Mouse (Mus musculus): ENCODE measurements around the gene Oas1f.
"Not testable (repeated sequence)": the region's sequence is repeated elsewhere in the genome, so short reads cannot be mapped to it uniquely, and the experiment has no call there.

Oas1f gene

GRCm38 (mm10) chr5:120870782-120871181, 23.6 kb downstream of the Oas1f start:
- no peak for DNase-seq (ENCODE audit: low read depth, low spot score)

- no peak for DNase-seq (ENCODE audit: low read depth, low spot score)
Observed at GRCm38 (mm10) chr5:120871469-120871868, 24.3 kb downstream of the Oas1f start.

- not testable (repeated sequence) for DNase-seq (ENCODE audit: low read depth, low spot score)
Observed at GRCm38 (mm10) chr5:120876839-120877238, 29.7 kb downstream of the Oas1f start.

- DNase-seq (ENCODE audit: low read depth, low spot score), result not testable (repeated sequence)
Observed at GRCm38 (mm10) chr5:120877407-120877806, 30.2 kb downstream of the Oas1f start.

GRCm38 (mm10) chr5:120878803-120879202, 31.6 kb downstream of the Oas1f start:
- DNase-seq (ENCODE audit: low read depth, low spot score), result not testable (repeated sequence)

- not testable (repeated sequence) for DNase-seq (ENCODE audit: low read depth, low spot score)
Observed at GRCm38 (mm10) chr5:120881681-120882080, 34.5 kb downstream of the Oas1f start.

- not testable (repeated sequence) for DNase-seq (ENCODE audit: low read depth, low spot score)
Observed at GRCm38 (mm10) chr5:120887413-120887812, 40.2 kb downstream of the Oas1f start, which contains the start of gene Oas1g. Gene Oas1g, minus strand, starts transcription at chr5:120887613.

- no peak for DNase-seq (ENCODE audit: low read depth, low spot score)
Observed at GRCm38 (mm10) chr5:120887831-120888230, 40.7 kb downstream of the Oas1f start.

GRCm38 (mm10) chr5:120888294-120888815, 41.2 kb downstream of the Oas1f start:
- not testable (repeated sequence) for DNase-seq (ENCODE audit: low read depth, low spot score)

GRCm38 (mm10) chr5:120890026-120890425, 42.9 kb downstream of the Oas1f start:
- no peak for DNase-seq (ENCODE audit: low read depth, low spot score)

- no peak for DNase-seq (ENCODE audit: low read depth, low spot score)
Observed at GRCm38 (mm10) chr5:120890991-120891390, 43.8 kb downstream of the Oas1f start.

- not testable (repeated sequence) for DNase-seq (ENCODE audit: low read depth, low spot score)
Observed at GRCm38 (mm10) chr5:120891566-120892242, 44.5 kb downstream of the Oas1f start.

- no peak for DNase-seq (ENCODE audit: low read depth, low spot score)
Observed at GRCm38 (mm10) chr5:120892243-120892660, 45.1 kb downstream of the Oas1f start.

- not testable (repeated sequence) for DNase-seq (ENCODE audit: low read depth, low spot score)
Observed at GRCm38 (mm10) chr5:120893866-120894265, 46.7 kb downstream of the Oas1f start.

GRCm38 (mm10) chr5:120894692-120895091, 47.5 kb downstream of the Oas1f start:
- DNase-seq (ENCODE audit: low read depth, low spot score), result not testable (repeated sequence)

- no peak for DNase-seq (ENCODE audit: low read depth, low spot score)
Observed at GRCm38 (mm10) chr5:120895231-120895900, 48.2 kb downstream of the Oas1f start.

GRCm38 (mm10) chr5:120898307-120898706, 51.1 kb downstream of the Oas1f start:
- no peak for DNase-seq (ENCODE audit: low read depth, low spot score)

GRCm38 (mm10) chr5:120898726-120899125, 51.6 kb downstream of the Oas1f start:
- no peak for DNase-seq (ENCODE audit: low read depth, low spot score)

- DNase-seq (ENCODE audit: low read depth, low spot score), result no peak
Observed at GRCm38 (mm10) chr5:120900666-120901065, 53.5 kb downstream of the Oas1f start.

GRCm38 (mm10) chr5:120902056-120902455, 54.9 kb downstream of the Oas1f start:
- no peak for DNase-seq (ENCODE audit: low read depth, low spot score)

GRCm38 (mm10) chr5:120906791-120907733, 59.9 kb downstream of the Oas1f start, which contains the start of gene Oas1a:
Gene Oas1a, minus strand, starts transcription at chr5:120907521.
- DNase-seq (ENCODE audit: low read depth, low spot score), result not testable (repeated sequence)

Measured in embryo, embryonic 11.5 days (tissue).